ENCODE assay signal across 22 mouse cellular contexts in the genomic region with DNA sequence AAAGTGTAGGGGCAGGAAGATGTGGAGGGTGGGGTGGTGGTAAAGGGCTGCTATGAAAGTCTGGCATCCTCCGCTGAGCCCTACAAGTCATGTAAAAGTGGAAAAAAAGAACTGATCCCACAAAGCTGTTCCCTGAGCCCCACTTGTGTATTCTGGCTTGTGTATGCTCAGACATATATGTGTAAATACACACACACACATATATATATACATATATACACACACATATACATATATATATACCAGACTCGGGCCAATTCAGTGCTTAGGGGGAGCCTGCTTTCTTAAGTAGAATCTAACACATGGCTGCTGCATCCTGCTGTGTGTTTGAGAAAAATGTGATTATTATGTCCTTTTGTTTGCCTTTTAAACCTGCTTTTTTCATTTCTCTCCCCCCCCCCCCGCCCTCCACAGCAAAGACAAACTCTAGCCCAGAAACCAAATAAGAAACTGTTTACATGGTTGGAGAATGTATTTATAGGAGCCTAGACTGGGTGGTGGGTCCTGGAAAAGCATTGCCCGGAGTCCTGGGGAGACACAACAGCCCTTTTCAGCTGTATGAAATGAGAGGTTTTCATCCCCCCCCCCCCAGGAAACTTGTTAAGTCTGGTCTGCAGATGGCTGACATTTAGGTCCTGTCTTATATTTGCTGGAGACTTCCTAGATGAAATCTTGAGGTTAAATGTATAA. TPM values are rescaled to one million over a fixed set of nuclear protein-coding genes. Genes with fewer than 3 reads are reported as not detected.
DNase-seq lines count a peak whose midpoint lies in the region; ATAC-seq and TF ChIP-seq lines count a peak whose summit lies in the region.
"Had no signal": no experiment of that assay in that cellular context is flagged by ENCODE, and none has a peak within 500 bp of the region (broad histone marks: within the 10 kb centered on the region; RNA-seq: fewer than 3 reads in every experiment).

No protein-coding gene starts in this region.

- DNase-seq in lung, embryonic 14.5 days: no peak
- DNase-seq in lung, postnatal 14 days: no peak
- peak; percentile 51 for DNase-seq in induced T-regulatory cell, adult 2 months (ENCODE audit: low read depth)
- DNase-seq in naive thymus-derived CD4-positive, alpha-beta T cell, adult 2 months (ENCODE audit: low read depth): peak; percentile 51
- DNase-seq in neural tube, embryonic 10.5 days (ENCODE audit: extremely low spot score, low spot score): no peak
- DNase-seq in gastrocnemius, adult 2 months: no peak
- DNase-seq: adrenal gland, postnatal 25 days; cerebellum, adult 11 months; cerebellum, postnatal 10 days; gastrocnemius, postnatal 36 days; kidney, adult 2 months; kidney, postnatal 14 days; liver; right cerebral cortex, adult 18-20 months had no signal

- 41% methylated on average over 4 of the region's 4 CpGs for WGBS in lung, embryonic 14.5 days

- ATAC-seq in lung, embryonic 14.5 days (ENCODE audit: insufficient read depth): peak; percentile 65
- peak; percentile 34; the same call in 1 of the 2 replicates for ATAC-seq in common myeloid progenitor, adult 5-6 weeks (replicated peaks; ENCODE audit: low read depth, poor library complexity, severe bottlenecking)
- ATAC-seq: forebrain, embryonic 16.5 days; hindbrain, postnatal 0 days had no signal

- intact Hi-C loops in gastrocnemius, adult 2 months (cut with DNase I): no loop called here

- H3K4me2 ChIP-seq in lung, embryonic 14.5 days: no peak overlapping the region
- H3K4me2 ChIP-seq: midbrain, embryonic 11.5 days; neural tube, embryonic 12.5 days had no signal

- H3K9ac ChIP-seq in lung, embryonic 14.5 days: no peak overlapping the region
- H3K9ac ChIP-seq: neural tube, embryonic 12.5 days had no signal

- H3K27me3 ChIP-seq in lung, embryonic 14.5 days (ENCODE audit: insufficient read depth, low read length): no peaks in the 10 kb centered on the region
- H3K27me3 ChIP-seq: neural tube, embryonic 12.5 days had no signal

- no peak overlapping the region for H3K4me3 ChIP-seq in lung, embryonic 14.5 days (ENCODE audit: low read depth, low read length)
- H3K4me3 ChIP-seq in gastrocnemius, adult 2 months: no peak overlapping the region
- H3K4me3 ChIP-seq: hindbrain, embryonic 10.5 days; layer of hippocampus, adult 2 months; neural tube, embryonic 12.5 days had no signal

- no peak for TF ChIP-seq CTCF in lung, embryonic 14.5 days (IDR thresholded peaks at IDR 0.05; ENCODE audit: low read depth)
- no peak for TF ChIP-seq CTCF in gastrocnemius, adult 2 months (IDR thresholded peaks at IDR 0.05)

- no peaks in the 10 kb centered on the region for H3K36me3 ChIP-seq in lung, embryonic 14.5 days (ENCODE audit: insufficient read depth)
- H3K36me3 ChIP-seq: G1E; hindbrain, embryonic 10.5 days; neural tube, embryonic 12.5 days had no signal

- H3K4me1 ChIP-seq in lung, embryonic 14.5 days (ENCODE audit: insufficient read depth): no peaks in the 10 kb centered on the region
- H3K4me1 ChIP-seq: hindbrain, embryonic 10.5 days; neural tube, embryonic 12.5 days had no signal

- H3K9me3 ChIP-seq in lung, embryonic 14.5 days (ENCODE audit: low read depth, low read length): no peaks in the 10 kb centered on the region
- H3K9me3 ChIP-seq: hindbrain, embryonic 10.5 days; neural tube, embryonic 12.5 days had no signal

- H3K27ac ChIP-seq in lung, embryonic 14.5 days (ENCODE audit: low read depth): peak overlapping the region; percentile 13; the same call in 1 of the 2 replicates
- H3K27ac ChIP-seq in gastrocnemius, adult 2 months: no peak overlapping the region
- H3K27ac ChIP-seq: hindbrain, embryonic 10.5 days; hindbrain, postnatal 0 days; layer of hippocampus, adult 2 months; neural tube, embryonic 12.5 days had no signal

RNA-seq across cellular contexts. Expression of a gene that starts 30.5 kb away (rescaled TPM):
- polyA plus RNA-seq in lung, embryonic 14.5 days (2014; fragmentation: Nextera tagmentation; extraction: Ambion mirVana): 67.4 and 67.5 TPM in 2 replicates
- total RNA-seq in common myeloid progenitor, adult 5-6 weeks (2017): 41.2 and 44.4 TPM in 2 replicates
- total RNA-seq in gastrocnemius, adult 2 months (2021): 10 to 100 TPM; 12.8 to 15.0 TPM

Comparison
In these comparisons a context has a peak if more than half of its experiments do, and no peak if none do; other contexts are left out.
1. DNase-seq: peak in induced T-regulatory cell, adult 2 months (single experiment) and naive thymus-derived CD4-positive, alpha-beta T cell, adult 2 months (single experiment); none in lung, embryonic 14.5 days (single experiment), lung, postnatal 14 days (single experiment), neural tube, embryonic 10.5 days (single experiment) and gastrocnemius, adult 2 months (single experiment).